Mouse (Mus musculus) layer of hippocampus, adult 8-10 months (tissue): ENCODE data around the gene Sept9. TPM values are rescaled to one million over a fixed set of nuclear protein-coding genes. Genes with fewer than 3 reads are reported as not detected.

Experiments used
- DNase-seq, 2 experiments: peaks; one replicate each; pipeline ENCODE4 v3.0.0; 2022; ENCODE audit warnings: low spot score in 2 of 2
- total RNA-seq, 4 experiments: library from RNA; stranded (reverse); gene quantifications; 2 replicates each; pipeline ENCODE4 v1.2.4; 2022

Sept9 gene
- total RNA-seq, 4 experiments from 2014 or later, result 99.5 to 109 (median 104) TPM

- DNase-seq, result peak in 1 of 2 experiments; percentile 30
Observed at GRCm38 (mm10) chr11:117264162-117265021, 64.9 kb downstream of the Sept9 start.

- DNase-seq, result no peak
Observed at GRCm38 (mm10) chr11:117265270-117265980, 66.0 kb downstream of the Sept9 start.

- peak in 1 of 2 experiments; percentile 42 for DNase-seq
Observed at GRCm38 (mm10) chr11:117265981-117266905, 66.8 kb downstream of the Sept9 start.

GRCm38 (mm10) chr11:117266906-117267721, 67.7 kb downstream of the Sept9 start:
- no peak for DNase-seq

GRCm38 (mm10) chr11:117267828-117268227, 68.4 kb downstream of the Sept9 start:
- DNase-seq, result no peak

- DNase-seq, result no peak
Observed at GRCm38 (mm10) chr11:117268304-117268956, 69.0 kb downstream of the Sept9 start.

- DNase-seq, result no peak
Observed at GRCm38 (mm10) chr11:117269053-117269702, 69.7 kb downstream of the Sept9 start.

- DNase-seq, result no peak
Observed at GRCm38 (mm10) chr11:117269946-117270345, 70.5 kb downstream of the Sept9 start.

GRCm38 (mm10) chr11:117274973-117275372, 75.5 kb downstream of the Sept9 start:
- DNase-seq, result no peak

GRCm38 (mm10) chr11:117275999-117276398, 76.5 kb downstream of the Sept9 start:
- no peak for DNase-seq

GRCm38 (mm10) chr11:117276946-117277345, 77.5 kb downstream of the Sept9 start:
- no peak for DNase-seq

GRCm38 (mm10) chr11:117278113-117278512, 78.7 kb downstream of the Sept9 start:
- DNase-seq, result no peak

- DNase-seq, result no peak
Observed at GRCm38 (mm10) chr11:117278514-117278913, 79.1 kb downstream of the Sept9 start.

- DNase-seq, result no peak
Observed at GRCm38 (mm10) chr11:117279993-117280392, 80.5 kb downstream of the Sept9 start.

GRCm38 (mm10) chr11:117283048-117283888, 83.8 kb downstream of the Sept9 start:
- DNase-seq, result no peak

- no peak for DNase-seq
Observed at GRCm38 (mm10) chr11:117283889-117284450, 84.5 kb downstream of the Sept9 start.

- no peak for DNase-seq
Observed at GRCm38 (mm10) chr11:117284721-117285605, 85.5 kb downstream of the Sept9 start.
